Mouse (Mus musculus) fat pad, adult 2 months (tissue): Measurements from ENCODE around the gene Dnal4.
A peak's percentile ranks its signal among the peaks of the same experiment; 100 is the strongest.

Experiments
- DNase-seq: peaks from one replicate; pipeline ENCODE4 v3.0.0-alpha.2; 2011; ENCODE audit warnings: low read depth, low spot score; ENCODE audit errors: extremely low read depth

The Dnal4 gene

GRCm38 (mm10) chr15:79741173-79741858 lies 36.3 kb downstream of the Dnal4 start:
- DNase-seq, result peak; percentile 91

GRCm38 (mm10) chr15:79740739-79741138 lies 36.9 kb downstream of the Dnal4 start:
- DNase-seq, result no peak

- DNase-seq, result no peak
Measured at GRCm38 (mm10) chr15:79734311-79734710, 43.3 kb downstream of the Dnal4 start.

- no peak for DNase-seq
Measured at GRCm38 (mm10) chr15:79733640-79734039, 44.0 kb downstream of the Dnal4 start.

GRCm38 (mm10) chr15:79733192-79733591 lies 44.5 kb downstream of the Dnal4 start:
- no peak for DNase-seq

- peak; percentile 43 for DNase-seq
Measured at GRCm38 (mm10) chr15:79731554-79731953, 46.1 kb downstream of the Dnal4 start.

- DNase-seq, result no peak
Measured at GRCm38 (mm10) chr15:79728731-79729388, 48.8 kb downstream of the Dnal4 start.

- no peak for DNase-seq
Measured at GRCm38 (mm10) chr15:79728311-79728710, 49.3 kb downstream of the Dnal4 start.

- no peak for DNase-seq
Measured at GRCm38 (mm10) chr15:79727840-79728239, 49.8 kb downstream of the Dnal4 start.

GRCm38 (mm10) chr15:79725190-79725789 lies 52.4 kb downstream of the Dnal4 start:
- no peak for DNase-seq

- no peak for DNase-seq
Measured at GRCm38 (mm10) chr15:79723439-79723838, 54.2 kb downstream of the Dnal4 start.

- DNase-seq, result no peak
Measured at GRCm38 (mm10) chr15:79720796-79721195, 56.9 kb downstream of the Dnal4 start.

- no peak for DNase-seq
Measured at GRCm38 (mm10) chr15:79720267-79720666, 57.4 kb downstream of the Dnal4 start.

GRCm38 (mm10) chr15:79716710-79717109 lies 60.9 kb downstream of the Dnal4 start:
- no peak for DNase-seq

- no peak for DNase-seq
Measured at GRCm38 (mm10) chr15:79715646-79716045, 62.0 kb downstream of the Dnal4 start.
